Mouse (Mus musculus) testis, postnatal 10 days (tissue): Measurements from ENCODE around the gene Rnf208.
A peak's percentile ranks its signal among the peaks of the same experiment; 100 is the strongest.

Experiments
- DNase-seq: peaks from one replicate; pipeline ENCODE4 v3.0.0; 2021; ENCODE audit warnings: low spot score

Rnf208 gene

DNA sequence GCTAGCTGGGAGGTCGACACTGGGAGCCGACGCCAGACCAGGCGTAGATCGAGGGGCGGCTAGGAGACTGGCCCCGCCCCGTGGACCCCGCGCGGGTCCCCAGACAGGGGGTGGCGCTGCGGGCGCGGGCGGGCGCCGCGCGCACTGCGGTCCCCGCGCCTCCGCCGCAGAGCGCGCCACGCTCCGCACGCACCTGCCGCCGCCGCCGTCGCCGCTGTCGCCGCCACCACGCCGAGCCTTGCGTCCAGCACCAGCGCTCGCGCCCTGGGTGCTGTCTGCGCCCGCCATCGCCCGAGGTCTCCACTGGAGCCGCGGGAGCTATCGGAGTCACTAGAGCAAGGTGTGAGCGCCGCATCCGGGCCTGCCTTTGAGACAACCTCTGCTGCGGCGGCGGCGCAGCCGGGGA lies at the start of gene Rnf208, which contains the start of gene Cysrt1:
Rnf208 (plus strand) TSS at position 155 of the 406 bp plus-strand sequence.
Cysrt1 (minus strand) TSS at position 352 of the 406 bp plus-strand sequence.
- DNase-seq: no peak

DNA sequence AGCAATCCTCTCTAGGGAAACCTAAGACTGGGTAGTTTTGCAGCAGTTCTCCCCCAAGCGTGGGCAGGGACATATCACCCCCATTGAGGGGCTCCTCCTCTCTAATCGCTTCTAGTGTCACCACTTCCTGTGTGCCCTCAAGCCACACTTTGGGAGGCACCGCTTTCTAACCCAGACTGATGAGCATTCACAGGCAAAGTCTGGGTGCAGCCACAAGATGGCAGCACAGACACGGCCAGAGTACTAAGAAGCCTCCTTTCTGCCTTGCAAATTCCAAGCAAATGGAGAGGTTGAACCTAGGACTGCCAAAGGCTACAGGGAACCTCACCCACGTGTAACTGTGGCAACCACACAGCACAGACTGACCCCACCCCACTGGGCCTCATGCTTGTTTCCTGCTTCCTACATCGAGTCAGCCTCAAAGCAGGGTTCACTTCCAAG lies 48.7 kb upstream of the Rnf208 start:
- DNase-seq: peak; percentile 83

DNA sequence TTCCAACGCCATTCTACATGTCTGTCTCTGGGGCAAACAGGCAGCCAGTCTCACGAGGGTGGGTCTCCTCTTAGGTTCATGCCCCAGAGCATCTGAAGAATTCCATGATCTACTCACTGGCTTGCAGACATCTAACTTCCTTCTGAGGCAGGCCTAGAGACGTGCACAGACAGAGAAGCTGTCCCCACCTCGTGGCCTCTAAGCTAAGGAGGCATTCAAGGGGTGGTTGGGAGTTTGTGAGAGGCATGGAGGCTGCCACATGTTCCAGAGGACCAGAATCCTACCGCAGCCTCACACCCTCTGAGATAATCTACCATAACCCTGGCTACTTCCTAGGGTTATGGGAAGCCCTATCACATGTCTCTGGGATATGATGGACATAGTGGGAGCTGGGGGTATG lies 48.0 kb upstream of the Rnf208 start:
- DNase-seq: no peak

DNA sequence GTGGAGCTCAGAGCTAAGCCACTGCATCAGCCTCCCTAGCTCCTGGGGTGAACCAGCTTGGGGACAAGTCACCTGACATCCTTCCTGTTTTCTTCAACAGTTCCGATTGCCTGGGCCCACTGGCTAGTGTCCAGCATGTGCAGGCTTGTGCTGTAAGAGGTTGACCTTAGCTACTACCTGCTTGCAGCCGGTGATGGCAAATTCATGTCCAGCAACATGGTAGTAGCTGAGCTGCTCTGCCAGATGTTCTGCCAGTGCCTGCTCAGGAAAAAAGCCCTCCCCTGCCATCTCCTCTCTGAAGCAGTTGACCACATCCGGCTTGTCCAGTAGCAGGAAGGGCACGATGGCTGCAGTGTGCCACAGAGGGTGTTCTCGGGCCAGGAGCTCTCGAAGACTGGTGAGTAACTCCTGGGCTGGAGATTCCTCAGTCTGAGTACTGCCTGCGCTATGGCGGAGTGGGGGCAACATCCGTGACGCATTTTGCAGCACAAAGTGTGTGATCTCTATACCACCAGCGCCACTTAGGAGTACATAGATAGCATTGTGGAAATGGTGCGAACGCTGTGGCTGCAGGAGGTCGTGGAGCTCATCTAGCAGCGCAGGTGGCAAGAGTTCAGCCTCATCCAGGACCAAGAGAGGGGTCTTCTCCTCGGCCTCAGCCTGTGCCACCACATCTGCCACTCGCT lies 47.4 kb upstream of the Rnf208 start:
- DNase-seq: no peak

DNA sequence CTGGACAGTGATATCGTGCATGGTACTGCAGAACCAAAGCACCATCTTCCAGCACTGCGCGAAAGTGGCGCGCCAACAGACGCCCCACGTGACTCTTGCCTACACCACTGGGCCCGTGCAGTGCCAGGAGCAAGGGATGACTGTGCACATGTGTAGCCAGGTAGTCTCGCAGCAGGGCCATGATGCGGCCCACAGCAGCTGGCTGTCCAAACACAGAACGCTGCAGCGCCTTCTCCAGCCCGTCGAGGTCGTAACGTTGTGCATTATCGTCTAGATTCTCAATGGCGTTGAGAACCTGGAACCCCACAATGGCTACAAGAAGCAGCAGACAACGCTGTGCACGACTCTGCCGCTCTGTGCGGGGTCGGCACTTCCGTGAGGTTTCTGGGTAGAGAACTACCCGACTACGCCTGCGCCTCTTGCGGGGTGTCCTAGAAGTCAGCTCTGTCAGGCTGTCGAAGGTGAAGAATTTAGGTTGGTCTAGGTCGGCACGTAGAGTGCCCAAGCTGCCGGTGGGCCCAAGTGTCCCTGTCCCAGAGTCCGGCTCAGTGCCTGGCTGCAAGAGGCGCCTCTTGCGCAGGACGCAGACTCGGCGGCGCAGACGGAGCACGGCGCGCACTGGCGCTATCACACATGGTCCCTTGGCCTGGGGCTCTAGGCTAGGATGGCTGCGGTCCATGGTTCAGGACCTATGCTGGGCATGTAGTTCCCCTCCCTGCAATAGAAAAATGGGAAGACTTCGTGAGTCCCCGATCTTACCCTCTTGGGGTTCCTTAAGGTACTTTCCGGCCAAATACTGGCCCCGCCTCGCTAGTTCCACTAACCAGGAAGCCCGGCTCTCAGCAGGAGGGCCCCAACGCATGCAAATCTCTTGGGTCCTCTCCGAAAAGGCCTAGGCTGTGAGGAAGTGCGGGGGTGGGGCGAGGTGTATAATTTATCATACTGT lies 46.6 kb upstream of the Rnf208 start:
- peak; percentile 65 for DNase-seq

DNA sequence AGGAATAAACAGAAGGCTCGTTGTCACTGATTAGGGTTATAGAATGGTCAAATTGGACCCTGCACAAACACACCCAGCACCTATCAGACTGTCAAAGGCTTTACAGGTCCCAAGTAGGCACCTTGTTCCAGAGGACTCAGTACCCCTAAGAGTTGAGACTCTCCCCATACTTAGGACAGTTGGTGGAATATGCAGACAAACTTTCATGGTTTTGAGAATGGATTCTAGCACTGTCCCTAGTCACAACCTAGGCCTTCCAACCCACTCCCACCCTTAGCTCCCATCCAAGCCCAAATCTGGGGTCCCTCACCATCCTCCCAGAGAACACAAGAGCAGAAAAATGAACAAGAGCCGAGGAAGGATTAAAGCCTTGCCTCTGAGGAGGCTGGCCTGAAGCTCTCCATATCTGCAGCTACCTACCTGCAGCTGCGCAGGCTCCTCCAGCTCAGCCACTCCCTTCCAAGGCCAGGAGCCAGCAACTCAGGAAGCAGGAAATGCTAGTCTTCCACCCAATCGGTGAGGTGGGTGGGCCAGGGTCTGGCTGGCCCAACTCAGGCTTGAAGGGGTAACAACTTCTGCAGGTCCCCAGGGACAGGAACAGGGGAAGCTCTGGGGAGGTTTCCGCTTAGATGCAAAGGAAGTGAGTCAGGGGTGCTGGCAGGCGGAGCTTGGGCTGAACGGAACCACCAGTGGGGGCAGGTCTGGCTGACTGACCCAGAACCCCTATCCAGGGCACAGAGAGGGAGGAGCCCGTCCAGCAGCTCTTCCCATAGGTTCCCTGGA lies 45.7 kb upstream of the Rnf208 start, which contains the start of gene Tor4a:
Tor4a (minus strand) TSS at position 715 of the 783 bp plus-strand sequence.
- DNase-seq: peak; percentile 70

DNA sequence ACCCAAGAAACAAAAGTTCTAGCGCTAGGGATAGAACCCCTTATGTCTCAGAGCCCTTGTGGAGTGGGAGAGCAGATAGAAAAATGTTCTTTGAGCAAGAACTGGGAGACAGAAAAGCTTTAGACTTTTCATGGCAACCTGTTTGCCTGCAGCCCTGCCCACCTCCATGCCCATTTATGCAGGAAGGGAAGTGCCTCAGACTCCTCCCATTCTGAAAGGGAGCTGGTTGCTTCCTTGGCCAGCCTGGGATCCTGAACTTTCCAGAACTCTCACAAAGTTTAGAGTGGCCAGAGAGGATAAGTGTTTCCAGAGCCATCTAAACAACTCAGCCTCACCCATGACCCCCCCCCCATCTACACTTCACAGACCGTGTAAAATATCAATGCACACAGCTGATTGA lies 44.9 kb upstream of the Rnf208 start:
- no peak for DNase-seq

DNA sequence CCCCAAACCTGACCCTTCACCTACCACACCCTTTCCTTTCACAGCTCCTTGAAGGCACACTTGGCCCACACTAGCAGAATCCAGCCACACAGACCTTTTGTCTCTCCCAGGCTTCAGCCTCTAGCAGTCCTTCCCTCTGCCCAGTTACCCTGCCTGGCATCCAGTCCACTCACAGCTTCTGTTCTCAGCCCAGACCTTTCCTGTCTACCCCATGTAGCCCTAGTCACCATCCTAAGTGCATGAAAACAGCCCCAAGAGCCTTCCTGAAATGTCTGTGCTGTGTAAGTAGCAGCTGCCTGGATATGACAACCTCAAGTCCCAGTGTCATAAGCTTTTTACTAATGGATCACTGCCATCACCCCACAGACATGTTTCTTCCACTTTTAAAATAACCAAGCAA lies 44.1 kb upstream of the Rnf208 start:
- no peak for DNase-seq

DNA sequence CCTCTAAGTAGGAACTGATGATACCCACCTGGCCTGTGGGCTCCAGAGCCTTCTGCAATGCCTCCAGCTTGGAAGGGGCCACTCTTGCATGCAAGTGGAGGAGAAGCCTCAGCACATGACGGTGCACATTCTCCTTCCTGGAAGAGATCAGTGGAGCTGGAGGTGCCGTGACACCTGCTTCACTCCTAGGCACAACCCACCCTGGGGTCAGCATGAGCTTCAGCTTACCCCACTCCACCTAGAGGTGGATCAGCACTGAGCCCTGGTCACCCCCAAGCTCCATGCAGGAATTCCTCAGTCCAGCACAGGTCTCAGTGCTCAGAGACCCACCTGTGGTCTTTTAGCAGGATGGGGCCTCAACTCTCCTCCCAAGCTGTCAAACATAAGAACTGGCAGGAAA lies 41.4 kb upstream of the Rnf208 start:
- no peak for DNase-seq

DNA sequence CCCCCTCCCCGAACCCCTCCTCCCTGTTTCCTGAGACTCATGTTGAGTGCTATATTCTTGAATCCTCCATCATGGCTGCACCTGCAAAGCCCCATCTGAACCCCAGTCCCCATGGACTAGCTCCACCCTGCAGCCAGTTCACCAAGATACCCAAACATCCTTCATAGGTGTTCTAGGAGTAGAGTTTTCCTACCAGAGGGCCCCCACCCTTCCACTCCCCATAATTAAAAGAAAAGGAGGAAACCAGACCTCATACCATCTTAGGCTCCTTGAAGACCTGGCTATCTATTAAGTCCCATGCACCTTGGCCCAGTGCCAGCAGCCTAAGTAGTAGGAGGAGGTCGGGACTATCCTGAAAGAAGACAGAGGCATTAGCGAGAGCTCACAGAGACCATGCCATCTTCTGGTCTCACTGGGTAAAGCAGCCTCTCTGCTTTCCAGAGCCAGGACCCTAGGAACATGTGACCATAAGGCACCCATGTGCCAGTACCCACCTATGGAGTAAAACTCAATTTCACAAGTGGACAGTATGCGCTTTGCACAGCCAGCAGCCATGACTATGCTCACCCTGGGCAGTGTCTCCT lies 38.3 kb upstream of the Rnf208 start:
- DNase-seq: peak; percentile 65

DNA sequence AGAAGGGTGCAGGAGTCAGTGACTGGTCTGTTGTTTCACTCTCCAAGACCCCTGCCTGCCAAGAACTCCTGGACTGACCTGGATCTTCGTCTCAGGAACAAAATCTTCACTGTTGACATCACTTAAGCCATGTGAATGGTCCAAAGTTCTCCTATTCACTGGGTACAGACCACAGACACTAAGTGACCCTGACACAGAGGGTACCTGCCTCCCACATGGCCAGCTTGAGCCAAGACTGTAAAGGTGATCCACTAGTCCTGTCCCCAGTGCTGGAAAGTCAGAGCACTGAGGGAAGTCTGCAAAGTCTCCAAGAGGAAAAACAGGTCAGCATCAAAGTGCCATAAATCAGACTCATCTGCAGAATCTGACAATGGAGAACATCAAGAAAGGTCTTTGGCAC lies 34.5 kb upstream of the Rnf208 start:
- no peak for DNase-seq

DNA sequence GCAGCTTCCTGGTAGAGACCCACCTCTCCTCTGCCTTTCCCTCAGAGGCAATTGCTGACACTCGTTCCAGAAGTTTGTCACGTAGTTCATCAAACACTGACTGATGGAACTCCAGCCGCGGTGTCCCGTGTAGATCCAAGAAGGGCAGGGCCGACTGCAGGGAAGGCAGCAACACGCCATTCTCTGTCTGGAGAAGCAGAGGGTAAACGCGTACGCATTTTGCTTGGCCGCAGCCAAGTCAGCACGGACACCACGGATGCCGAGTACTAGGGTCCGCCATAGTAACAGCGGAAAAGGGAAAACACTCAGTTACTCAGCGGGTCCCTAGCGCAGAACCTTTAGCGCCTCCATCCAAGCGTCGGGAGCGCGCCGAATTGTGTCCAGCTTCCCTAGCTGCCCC lies 31.4 kb upstream of the Rnf208 start:
- no peak for DNase-seq

DNA sequence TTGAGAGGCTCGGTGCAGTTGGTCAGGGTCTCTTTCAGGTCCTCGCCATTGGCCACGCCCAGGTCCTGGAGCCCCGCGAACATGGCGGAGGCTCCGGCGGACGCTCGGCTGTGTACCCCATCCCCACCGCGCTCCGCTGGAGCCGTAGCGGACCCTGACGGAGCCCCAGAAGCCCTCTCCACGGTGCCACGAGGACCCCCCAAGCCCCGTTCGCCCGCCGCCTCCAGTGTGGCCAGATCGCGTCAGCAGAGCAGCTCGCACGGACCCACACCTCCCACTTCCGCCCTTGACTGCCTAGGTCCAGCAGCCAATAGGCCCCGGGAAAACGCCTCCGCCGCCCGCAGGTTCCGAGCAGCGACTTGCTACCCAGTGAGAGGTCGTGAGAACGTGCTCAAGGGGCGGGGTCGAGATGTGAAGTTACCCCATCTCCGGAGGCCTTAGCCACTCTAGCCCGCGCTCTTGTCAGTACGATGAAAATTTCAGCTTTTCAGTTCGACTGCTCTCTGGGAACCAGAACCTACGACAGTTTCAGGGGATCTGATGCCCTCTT lies 30.9 kb upstream of the Rnf208 start, which contains the start of gene Nelfb:
Nelfb (minus strand) TSS at position 369 of the 550 bp plus-strand sequence.
- peak; percentile 93 for DNase-seq

DNA sequence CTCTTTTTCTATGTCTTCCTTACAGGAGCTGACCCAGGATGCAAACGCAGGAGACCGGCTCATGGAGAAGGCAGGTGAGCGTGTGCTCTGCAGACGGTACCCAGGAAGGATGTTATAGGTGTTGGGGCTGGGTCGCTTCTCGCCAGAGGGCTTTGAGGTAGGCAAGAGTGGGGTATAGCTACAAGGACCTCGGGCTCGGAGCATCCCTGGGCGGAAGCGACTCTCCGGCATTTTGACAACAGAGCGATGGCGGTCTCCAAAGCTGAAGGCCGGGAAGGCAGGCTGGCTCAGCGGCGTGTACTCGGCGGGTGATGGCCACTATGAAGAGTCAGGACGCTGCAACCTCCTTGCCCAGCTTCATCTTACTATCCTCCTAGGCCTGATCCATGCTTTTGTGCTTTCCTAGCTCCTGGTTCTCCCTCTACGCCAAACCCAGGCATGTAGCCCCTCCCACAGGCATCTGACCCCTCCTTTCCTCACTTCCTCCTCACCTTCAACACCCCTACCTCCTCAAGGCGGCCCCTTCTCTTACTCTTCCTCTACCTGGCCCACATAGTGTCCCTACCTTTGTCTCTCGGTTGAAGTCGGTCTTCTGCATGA lies 28.7 kb upstream of the Rnf208 start:
- no peak for DNase-seq

DNA sequence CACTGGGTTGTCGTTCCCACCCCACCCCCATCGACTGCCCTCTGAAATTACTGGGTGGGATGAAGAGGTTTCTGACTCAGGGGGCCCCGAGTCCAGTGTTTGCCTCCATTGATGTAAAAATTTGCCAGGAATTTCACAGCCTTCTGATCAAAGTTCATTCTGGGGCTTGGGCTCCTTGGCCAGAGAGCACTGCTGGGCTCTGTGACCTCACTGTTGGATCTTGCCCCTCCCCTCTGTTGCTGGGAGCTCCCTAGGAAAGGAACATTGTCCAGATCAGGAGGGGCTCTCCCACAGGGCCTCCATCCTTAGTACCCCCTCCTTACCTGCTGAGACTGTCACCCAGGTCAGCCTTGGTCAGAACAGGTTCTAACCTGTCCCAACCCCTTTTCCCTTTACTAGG lies 27.6 kb upstream of the Rnf208 start, which contains the start of gene Stpg3:
Stpg3 (minus strand) TSS at position 194 of the 400 bp plus-strand sequence.
- no peak for DNase-seq

DNA sequence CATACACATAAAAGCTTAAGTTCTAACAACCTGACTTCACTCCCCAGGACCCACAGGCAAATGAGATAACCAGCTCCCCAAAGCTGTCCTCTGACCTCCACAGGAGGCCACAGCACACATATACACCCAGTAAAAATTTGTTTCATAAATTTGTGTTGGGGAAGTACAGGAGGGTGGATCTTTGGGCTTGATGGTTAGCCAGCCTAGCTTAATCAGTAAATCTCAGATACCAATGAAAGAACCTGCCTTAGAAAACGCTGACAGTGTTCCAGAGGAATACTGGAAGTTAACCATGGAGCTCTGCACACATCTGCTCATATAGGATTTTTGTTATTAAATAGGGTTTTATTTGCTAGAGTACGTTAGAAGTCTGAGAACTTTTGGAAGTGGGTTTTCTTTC lies 24.4 kb upstream of the Rnf208 start:
- DNase-seq: no peak

DNA sequence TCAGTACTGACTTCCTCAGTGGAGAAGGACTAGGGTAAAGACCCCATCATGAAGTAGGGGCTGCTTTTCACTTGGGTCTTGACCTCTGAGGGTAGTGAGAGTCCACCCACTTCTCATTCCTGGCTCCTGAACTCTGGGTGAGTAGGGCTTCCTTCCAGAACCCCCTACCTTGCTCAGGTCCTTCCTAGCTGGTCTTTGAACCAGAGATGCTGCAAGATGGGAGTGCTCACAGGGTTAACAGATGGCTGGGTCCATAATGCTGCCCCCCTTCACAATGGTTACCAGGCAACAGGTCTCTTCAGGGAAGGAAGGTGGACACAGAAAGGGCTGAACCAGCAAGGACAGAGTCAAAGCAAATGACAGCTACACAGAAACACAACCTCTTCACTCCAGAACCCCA lies 23.6 kb upstream of the Rnf208 start, which contains the start of gene Fam166a:
Fam166a (plus strand) TSS at position 301 of the 400 bp plus-strand sequence.
- no peak for DNase-seq

DNA sequence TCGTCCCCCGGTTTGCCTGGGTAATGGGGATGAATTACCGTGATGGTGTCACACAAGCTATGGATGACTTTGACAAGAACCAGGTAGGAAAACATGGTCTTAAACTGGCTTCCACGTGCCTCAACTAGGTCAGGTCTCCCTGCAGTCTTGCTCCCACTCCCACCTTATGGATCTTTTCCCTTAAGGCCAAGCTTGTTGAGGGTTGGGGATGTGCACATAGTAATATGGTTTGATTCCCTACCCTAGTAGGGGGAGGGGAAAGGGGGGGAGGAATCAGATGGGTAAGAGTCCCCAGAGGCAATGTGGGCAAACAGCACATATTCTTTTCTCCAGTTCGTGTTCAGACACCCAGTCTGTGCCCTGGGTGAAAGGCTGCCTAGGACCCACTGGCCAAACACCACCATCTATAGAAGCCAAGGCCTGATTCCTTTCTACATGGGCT lies 20.7 kb upstream of the Rnf208 start:
- DNase-seq: no peak

DNA sequence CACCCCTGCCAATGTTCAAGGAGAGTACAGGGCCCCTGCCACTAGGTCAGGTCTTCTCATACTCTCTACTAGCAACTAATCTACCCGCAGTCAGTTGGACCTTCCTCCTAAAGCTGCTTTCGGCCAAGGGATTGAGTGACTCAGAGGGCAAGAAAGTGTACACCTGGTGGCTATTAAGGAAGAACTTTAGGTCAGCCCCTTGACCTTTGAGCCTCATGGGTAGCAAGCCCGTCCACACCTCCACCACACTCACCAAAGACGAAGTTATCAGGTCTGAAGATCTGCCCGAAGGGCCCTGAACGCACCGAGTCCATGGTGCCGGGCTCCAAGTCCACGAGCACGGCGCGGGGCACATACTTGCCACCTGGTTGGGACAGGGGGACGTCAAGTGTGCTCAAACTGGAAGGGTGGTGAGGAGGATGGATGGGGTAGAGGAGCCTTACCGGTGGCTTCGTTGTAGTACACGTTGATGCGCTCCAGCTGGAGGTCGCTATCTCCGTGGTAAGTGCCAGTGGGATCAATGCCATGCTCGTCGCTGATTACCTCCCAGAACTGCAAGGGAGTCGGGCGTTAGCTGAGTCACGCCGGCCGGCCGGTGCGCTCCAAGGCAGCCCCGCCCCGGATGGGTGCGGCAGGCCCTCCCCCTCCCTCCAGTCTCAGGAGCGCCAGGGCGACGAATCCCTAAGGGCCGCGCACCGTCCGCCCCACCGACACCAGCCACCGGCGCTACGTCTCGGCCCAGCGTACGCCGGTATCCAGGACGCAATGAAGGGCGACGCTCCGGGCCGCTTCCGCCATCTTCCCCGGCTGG lies 18.2 kb upstream of the Rnf208 start:
- DNase-seq: peak; percentile 82

DNA sequence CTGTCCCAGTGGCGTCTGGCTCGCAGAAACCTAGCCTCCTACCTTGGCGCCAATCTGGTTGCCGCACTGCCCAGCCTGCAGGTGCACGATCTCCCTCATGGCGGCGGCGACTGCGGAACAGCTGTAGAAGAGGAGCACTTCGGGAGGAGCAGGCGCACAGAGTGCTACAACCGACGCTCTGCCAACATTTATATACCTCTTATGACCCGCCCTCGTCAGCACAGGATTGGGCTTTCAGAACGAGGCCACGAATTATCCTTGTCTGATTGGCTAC lies 17.6 kb upstream of the Rnf208 start, which contains the start of gene Tubb4b:
Tubb4b (minus strand) TSS at position 211 of the 274 bp plus-strand sequence.
- DNase-seq: no peak
